Mouse (Mus musculus) kidney, postnatal 25 days (tissue): ENCODE results near the gene Ctdsp1.

ENCODE experiments used
- DNase-seq, 2 experiments: peaks; one replicate each; pipeline ENCODE4 v3.0.0; 2021; ENCODE audit warnings: mixed read lengths in 2 of 2

Ctdsp1 gene

DNA sequence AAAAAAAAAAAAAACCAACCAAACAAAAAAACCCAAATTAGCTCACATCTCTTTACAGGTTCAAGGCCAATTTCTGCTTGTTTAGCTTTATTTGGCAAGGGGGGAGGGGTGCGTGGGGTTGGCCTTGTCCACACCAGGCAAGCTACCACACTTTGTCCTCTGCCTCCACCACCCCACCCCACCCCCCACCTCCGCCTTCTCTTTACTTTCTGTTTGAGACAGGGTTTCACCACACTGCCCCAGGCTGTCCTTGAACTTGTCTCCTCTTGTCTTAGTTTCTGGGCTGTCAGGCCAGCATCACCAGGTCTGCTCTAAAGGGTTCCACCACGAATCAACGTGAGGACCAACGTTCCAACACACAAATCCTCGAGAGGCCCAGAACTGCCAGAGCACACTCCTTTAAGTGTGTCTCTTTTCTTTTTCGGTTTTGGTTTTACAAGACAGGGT is 12.2 kb upstream of the Ctdsp1 start:
- no peak for DNase-seq

DNA sequence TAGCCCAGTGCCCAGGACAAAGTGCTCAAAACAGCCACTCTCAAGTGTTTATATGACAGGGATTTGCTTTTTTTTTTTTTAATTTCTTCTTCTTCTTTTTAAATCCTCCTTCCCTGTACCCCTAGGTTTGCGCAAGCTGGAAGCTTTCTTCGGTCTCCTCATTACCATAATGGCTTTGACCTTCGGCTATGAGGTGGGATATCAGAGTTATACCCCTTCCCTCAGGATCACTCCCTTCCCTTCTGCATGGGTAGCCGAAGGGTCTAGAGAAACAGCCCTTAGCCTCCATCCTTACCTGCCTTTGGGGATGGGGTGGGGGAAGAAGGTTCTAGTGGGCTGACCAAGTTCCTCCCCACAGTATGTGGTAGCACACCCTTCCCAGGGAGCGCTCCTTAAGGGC is 10.8 kb upstream of the Ctdsp1 start:
- DNase-seq = no peak

DNA sequence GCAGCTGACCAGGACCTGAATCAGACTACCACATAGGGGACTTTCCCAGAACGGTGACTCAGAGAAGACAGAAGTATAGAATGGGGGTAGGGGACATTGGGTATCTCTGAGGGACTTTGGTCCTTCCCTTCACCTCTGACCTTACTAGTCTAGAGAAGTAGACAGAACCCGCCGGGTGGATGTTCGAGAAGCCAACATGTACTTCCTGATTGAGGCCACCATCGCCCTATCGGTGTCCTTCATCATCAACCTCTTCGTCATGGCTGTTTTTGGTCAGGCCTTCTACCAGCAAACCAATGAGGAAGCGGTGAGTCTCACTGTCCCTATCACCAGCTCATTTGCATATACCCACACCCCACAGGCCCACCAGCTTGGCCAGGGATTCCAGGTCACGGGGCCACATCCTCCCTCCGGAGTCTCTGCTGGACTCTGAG is 9.7 kb upstream of the Ctdsp1 start:
- DNase-seq = peak in 1 of 2 experiments; percentile 33

DNA sequence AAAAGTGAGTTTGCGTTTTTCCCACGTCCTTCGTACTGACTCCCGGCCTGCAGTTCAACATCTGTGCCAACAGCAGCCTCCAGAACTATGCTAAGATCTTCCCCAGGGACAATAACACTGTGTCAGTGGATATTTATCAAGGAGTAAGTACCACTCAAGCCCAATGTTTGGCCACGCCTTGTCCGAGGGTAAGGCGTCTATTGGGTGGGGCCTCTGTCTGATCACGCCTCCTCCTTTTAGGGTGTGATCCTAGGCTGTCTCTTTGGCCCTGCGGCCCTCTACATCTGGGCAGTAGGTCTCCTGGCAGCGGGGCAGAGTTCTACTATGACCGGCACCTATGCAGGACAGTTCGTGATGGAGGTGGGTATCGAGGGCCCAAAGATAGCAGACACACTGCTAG is 7.9 kb upstream of the Ctdsp1 start:
- peak in 1 of 2 experiments; percentile 31 for DNase-seq

DNA sequence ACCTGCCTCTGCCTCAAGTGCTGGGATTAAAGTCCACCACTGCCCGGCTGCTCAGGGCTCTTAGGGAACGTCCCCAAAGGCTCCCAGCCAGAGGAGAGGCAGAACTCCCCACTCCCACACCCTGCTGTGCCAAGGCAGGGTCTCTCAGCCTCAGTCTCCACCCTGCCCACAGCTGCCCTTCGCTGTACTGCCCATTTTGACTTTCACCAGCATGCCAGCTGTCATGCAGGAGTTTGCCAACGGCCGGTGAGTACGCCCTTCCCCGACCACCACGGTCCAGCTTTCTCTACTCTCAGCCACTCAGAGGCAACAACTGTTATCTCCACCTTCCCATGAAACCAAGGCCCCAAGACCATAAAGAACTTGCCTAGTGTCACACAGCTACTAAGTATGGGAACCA is 6.8 kb upstream of the Ctdsp1 start:
- peak in 1 of 2 experiments; percentile 31 for DNase-seq

DNA sequence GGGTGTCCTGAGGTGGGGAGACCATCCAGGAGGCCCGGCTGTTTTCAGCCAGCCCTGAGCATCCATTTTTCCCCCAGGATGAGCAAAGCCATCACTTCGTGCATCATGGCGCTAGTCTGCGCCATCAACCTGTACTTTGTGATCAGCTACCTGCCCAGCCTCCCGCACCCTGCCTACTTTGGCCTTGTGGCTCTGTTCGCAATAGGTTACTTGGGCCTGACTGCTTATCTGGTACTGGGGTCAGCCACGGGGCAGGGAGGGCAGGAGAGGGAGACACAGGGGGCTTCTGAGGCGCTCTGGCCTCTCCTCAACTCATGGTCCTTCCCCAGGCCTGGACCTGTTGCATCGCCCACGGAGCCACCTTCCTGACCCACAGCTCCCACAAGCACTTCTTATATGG is 6.2 kb upstream of the Ctdsp1 start:
- DNase-seq = peak in 1 of 2 experiments; percentile 43

DNA sequence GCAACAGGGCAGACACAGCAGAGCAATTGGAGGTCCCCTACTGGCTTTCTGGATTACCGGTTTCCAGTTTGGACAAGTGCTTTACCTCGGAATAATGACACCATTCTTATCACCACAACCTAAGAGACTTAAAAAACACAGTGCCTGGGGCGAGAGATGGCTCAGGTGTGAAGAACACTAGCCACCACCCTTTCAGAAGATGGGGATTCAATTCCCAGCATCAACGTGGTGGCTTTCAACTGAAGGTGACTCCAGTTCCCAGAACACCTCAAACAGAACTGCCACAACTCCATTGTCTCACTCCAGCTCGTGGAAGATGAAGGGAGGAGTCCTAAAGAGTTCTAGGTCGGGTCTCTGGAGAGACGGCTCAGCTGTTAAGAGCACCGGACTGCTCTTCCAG is 5.8 kb upstream of the Ctdsp1 start:
- peak in 1 of 2 experiments; percentile 28 for DNase-seq

DNA sequence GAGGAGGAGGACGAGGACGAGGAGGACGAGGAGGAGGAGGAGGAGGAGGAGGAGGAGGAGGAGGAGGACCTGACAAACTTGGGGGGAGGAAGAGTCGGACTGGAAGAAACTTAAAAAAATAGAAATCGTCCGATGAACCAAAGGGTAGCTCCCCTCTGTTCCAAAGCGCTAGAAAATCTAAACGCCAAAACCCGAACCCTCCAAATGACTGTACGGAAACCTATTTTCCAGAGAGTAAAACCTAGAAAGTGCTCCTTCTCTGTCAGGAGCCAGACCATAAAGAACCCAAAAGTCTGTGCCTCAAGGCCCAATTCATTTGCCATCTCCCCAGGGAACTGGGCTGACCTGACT is 5.0 kb upstream of the Ctdsp1 start:
- no peak for DNase-seq

DNA sequence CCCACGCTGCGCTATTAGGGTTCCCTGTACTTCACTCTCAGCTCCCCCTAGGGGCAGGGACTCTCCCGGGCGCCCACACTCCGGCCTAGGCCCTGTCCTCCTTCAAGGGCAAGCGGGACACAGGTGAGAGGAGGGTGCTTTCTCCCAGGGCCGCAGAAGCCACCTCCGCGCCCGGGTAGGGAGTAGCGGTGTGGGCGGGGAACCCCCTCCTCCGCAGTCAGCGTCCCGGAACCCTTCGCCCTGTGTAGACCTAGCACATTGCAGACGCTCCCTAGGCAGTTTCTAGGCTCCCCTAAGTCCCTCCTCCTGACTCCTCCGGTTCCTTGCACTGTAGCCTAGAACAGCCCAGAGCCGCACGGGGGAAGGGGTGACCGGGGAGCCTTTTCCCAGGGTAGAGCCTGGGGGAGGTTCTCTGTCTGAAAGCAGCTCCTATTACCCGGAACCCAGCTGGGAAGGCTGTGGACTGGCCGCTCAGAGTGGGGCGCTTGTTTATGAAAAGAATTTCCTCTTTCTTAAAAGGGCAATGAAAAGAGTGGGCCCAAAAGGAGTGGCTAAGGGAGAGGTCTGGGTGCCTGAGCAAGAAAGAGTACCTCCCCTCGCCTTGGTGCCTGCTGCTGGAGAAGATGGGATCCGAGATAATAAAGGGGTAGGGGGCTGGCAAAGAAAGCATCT is 4.5 kb upstream of the Ctdsp1 start:
- DNase-seq = peak; percentile 94 to 98

DNA sequence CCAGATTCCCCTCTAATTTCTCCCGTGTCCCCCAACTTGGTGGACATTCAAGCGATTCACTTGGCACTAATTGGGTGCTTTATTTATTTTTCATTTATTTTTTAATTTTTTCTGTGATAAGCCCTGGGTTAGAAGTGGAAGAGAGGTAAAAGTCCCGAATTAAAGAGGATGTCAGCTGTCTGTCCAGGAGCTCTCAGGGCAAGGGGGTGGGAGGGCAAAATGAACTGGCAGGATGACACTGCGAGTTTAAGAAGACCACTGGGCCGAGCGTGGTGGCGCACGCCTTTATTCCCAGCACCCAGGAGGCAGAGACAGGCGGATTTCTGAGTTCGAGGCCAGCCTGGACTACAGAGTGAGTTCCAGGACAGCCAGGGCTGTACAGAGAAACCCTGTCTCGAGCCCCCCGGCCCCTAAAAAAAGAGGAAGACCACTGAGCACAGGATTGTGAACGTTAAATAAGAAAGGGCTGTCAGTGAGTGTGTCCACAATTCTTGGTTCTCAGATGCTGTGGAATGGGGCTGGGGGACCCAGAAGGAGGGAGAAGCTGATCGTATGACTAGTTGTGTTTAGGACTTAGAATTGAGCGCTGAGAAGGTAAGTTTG is 3.8 kb upstream of the Ctdsp1 start:
- no peak for DNase-seq

DNA sequence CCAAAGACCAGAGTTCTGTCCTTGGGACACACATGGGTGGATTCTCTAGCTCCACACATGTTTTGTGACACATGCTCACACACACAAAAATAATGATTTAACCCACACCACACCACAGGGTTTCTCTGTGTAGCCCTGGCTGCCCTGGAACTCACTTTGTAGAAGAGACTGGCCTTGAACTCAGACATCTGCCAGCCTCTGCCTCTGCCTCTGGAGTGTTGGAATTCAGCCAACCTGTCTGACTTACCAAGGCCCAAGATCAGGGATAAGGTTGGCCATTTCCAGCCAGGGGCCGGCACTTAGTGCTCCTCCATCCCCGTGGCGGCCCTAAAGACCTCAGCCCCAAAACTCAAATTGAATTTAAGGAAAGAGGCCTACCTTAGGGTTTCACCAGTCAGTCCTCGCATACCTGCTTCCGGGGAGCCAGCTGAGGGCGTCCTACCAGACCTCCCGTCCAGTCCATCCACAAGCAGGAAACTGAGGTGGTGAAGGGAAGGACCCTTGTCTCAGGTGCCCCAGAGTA is 2.9 kb upstream of the Ctdsp1 start:
- DNase-seq = no peak

DNA sequence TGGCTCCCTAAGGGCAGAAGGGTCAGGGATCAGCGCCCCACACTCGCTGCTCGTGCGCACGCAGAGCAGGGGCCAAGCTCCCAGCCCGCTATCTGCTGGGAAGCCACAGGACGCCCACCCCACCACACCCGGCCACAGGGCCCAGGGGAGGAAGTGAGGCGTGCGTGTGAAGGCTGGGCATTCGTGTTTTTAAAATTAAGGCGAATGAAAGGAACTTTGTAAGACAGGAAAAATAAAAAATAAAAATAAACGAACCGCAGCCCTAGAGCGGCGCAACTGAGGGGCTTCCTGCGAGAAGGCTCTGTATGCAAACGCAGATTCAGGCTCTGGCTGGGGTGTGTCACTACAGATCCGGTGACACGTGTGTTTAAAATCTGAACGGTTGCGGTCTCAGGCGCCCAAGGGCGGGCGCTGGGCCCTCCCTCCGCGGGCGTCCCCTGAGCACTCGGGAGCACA is 1.4 kb upstream of the Ctdsp1 start:
- DNase-seq = peak; percentile 37 to 52

DNA sequence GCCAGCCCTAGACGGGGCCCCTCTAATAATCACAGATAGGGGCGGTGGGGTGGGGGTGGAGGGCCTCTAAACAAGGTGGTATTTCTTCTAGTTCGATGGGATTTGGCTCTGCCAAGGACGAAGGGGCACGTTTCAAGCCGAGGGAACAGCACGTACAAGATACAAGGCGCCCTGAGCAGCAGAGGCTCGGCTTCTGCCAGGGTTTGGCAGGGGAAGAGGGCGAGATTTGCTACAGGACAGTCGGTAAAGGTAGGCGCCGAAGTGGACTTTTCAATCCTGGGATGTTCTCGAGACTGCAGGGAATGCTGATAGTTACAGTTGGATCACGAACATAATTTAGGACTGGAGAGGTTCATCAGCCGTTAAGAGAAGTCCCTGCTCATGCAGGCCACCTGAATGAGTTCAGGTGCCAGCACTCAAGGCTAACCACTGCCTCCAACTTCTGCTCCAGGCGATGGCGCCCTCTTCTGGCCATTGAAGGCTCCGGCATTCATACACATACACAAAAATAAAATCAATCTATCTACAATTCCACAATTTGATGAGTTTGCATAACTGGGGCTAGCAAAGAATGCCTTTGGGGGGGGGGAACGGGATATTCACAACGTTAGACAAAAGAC is 912 bp upstream of the Ctdsp1 start:
- DNase-seq = peak; percentile 73 to 76

DNA sequence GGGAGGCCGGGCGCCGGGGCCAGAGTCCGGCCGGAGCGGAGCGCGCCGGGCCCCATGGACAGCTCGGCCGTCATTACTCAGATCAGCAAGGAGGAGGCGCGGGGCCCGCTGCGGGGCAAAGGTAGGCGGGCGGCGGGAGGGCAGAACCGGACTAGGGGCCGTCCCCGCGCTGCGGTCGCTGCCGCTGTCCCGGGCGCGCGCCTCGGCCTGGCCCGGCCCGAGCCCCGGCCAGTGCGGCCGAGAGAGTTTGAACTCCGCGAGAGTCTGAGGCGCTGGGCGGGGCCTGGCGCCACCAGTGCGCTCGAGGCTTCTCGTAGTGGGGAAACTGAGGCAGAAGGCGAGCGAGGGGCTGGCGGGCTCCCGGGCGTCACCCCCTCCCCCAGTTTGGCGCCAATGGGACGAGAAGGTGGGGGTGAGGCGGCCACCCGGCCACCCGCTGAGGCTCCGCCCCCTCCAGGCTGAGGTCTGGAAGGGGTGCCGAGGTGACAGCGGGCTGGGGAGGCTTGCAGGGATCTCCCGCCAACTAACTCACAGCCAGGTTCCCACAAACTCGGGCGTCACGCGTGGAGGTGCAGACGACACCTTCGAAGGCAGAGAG is 634 bp downstream of the Ctdsp1 start:
- peak; percentile 85 to 92 for DNase-seq

DNA sequence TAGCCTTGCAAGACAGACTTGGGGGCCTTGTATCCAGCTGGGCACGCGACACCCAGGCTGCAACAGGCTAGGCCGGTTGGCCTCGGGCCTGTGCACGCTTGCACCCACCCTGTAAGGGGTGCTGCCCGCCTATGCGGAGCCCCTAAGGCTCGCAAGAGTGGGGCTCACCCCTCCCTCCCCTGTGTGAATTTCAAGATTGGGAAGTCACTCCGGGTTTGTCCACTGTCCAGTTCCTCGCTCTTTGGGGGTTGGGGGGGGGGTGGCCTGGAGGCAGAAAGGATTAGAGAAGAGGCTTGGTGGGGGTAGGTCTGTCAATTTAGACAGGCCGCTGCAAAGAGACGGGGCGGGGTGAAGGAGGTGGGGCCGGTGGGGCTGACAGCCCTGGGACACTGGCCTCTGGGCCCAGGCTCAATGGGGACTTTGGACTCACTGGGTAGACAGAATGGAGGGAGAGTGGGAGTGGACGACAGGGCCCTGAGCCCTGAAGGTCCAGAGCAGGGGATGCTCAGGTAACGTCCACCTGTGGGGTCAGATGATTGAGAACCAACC is 1.2 kb downstream of the Ctdsp1 start:
- peak; percentile 77 to 92 for DNase-seq

DNA sequence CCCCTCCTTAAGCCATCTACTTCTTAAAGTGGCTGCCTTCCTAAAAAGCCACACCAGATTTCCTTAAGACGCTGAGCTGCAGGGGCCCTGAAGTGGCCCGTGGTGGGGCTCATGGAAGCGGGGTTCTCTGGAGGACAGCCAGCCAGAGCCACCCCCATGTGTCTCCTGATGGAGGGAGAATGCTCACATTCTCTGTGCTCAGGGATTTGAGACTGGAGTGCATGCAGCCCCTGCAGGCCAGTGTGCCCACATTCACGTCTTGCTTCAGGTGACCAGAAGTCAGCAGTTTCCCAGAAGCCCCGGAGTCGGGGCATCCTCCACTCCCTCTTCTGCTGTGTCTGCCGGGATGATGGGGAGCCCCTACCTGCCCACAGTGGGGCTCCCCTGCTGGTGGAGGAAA is 1.7 kb downstream of the Ctdsp1 start:
- DNase-seq = no peak

DNA sequence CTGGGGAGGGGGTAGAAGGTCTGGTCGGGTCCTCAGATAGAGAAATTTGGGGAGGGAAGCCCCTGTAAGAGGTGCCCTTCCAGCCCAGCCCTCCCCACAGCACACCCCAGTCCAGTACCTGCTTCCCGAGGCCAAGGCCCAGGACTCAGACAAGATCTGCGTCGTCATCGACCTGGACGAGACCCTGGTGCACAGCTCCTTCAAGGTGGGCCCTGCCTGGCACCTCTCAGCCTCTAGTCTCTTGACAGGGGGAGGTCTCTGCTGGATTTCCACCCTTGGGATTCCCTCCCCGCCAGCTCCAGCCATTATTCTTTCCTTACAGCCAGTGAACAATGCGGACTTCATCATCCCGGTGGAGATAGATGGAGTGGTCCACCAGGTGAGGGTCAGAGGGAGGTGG is 2.4 kb downstream of the Ctdsp1 start:
- DNase-seq = no peak

DNA sequence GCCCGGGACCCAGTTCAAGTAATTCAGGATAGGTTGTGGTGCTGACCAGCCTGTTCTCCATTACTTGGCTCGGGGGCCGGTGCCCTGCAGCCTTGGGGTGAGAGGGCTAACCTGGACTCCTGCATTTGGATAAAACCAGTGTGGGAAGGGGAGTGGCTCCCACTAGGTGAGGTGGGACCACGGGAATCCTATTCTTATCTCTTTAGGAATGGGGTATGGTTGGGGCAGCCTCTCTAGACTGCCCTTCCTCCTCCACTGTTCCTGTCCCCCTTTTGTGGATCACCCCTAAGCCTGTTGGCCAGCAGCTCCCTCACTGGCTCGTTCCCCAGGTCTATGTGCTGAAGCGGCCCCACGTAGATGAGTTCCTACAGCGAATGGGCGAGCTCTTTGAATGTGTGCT is 3.0 kb downstream of the Ctdsp1 start:
- no peak for DNase-seq

DNA sequence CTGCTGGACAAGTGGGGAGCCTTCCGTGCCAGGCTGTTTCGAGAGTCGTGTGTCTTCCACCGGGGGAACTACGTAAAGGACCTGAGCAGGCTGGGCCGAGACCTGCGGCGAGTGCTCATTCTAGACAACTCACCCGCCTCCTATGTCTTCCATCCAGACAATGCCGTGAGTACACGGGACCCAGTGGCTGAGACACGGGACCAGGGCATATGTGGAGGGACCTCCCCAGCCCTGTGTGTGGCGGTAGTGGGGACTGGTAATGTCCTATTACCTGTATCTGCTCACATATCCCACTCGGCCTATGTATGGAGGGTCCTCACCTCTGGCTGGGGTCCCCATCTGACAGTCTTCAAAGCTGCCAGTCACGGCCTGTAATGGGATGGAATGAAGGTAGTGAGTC is 3.5 kb downstream of the Ctdsp1 start:
- DNase-seq = peak in 1 of 2 experiments; percentile 52

DNA sequence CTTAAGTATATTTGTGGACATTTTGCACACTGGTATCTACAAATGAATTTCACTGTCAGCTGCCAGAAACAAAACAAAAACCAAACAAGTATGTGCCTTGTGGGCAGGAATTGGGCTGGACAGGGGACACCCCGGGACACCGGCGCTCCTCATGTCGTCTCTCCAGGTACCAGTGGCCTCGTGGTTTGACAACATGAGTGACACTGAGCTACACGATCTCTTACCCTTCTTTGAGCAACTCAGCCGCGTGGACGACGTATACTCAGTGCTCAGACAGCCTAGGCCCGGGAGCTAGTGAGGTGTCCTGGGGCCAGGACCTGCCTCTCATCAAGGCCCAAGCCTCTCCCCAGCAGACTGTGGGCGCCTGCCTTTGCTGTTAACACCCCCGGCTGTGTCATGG is 4.0 kb downstream of the Ctdsp1 start:
- DNase-seq = peak in 1 of 2 experiments; percentile 46

DNA sequence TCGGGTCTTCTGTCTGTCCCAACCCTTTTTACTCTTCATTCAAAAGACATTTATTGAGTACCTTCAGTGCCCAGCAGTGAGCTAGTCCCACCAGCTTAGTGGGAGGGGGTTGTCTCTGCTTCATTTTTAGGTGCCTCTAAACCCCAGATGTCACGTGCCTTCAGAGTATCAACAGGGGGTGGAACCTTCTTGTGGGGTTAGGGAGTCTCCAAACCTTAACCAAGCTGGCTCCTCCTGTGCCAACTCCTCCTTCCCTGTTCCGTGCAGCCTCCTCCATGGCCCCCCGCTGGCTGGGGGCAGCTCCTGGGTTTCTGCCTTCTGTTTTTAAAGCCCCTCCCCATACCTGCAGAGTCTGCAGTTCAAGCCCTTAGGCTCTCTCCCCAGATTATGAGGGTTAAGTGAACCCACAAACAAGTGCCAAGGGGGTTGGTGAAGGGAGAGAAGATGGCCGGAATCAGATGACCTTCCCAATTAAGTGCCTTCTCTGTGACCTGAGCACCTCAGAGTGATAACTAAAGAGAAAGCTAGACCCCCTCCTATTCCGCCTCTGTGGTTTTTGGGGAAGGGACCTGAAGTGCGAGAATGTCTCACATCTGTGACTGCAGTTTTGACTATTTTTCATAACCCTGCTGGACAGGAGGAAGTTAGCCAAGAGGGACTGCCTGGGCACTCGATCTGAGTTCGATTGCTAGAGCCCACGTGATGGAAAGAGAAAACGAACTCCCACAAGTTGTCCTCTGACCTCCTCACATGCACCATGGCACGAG is 5.3 kb downstream of the Ctdsp1 start:
- DNase-seq = peak; percentile 32 to 58

DNA sequence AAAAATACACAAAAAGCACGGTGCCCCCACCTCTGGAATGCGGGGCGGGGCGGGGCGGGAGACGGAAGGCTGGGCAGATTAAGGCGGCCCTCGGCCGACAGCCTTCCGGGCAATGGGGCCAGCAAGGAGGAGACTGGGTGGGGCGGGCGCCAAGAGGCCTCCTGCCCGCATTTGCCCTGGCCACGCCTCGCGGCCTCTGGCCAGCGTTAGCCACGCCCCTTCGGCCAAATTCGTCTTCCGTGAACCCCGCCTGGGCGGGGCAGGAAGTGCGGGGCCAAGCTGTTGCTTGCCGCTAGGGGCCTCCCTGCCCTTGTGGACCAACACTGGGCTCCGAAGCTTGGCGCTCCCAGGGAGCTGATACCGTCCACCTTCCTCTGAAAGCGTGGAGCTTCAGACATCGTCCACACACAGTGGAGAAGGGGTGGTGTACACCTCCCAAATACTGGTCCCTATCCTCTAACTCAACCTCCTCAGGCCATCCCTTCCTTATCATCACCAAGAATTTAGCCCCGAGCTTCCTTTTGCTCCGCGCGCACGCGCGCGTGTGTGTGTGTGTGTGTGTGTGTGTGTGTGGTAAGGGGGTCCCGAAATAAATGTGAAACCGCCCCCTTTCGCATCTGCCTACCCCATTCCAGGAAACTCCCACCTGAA is 6.1 kb downstream of the Ctdsp1 start:
- DNase-seq = peak; percentile 99 to 100
